Mouse (Mus musculus): ENCODE data around the gene Tmem178b. TPM values are rescaled to one million over a fixed set of nuclear protein-coding genes. Genes with fewer than 3 reads are reported as not detected.

The Tmem178b gene
- polyA plus RNA-seq, 1 experiment from 2014 or later, result 1.8 TPM

DNA sequence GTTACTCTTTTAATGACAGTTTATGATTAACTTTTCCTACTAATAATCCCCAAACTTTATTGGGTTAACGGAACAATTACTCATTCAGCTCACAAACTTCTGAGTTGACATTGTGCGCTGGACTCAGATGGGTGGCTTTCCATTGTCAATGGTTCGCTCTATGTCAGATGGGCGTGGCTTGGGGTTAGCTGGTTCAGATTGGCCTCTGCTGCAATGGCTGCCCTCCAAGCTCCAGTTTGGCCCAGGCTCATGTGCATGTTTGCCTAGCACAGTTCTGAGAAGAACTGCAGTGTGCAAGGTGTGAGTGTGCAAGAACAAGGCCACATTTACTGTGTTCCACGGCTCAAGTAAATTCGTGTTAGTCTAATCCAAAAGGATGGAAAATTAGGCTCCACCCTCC is 255.6 kb downstream of the Tmem178b start:
- H3K9ac ChIP-seq (replicated peaks), result no peak overlapping the region
- no peaks in the 10 kb centered on the region for H3K9me3 ChIP-seq
- H3K36me3 ChIP-seq, result no peaks in the 10 kb centered on the region
- H3K4me2 ChIP-seq, result no peak overlapping the region
- no peak overlapping the region for H3K27ac ChIP-seq
- ATAC-seq (ENCODE audit: insufficient number of reproducible peaks, insufficient read depth, low FRiP score, low TSS enrichment, low read depth), result no peak
- 87% methylated on average over 6 of the region's 6 CpGs for WGBS
- H3K4me3 ChIP-seq (replicated peaks), result no peak overlapping the region
- H3K4me1 ChIP-seq (replicated peaks), result no peaks in the 10 kb centered on the region
- no peaks in the 10 kb centered on the region for H3K27me3 ChIP-seq

DNA sequence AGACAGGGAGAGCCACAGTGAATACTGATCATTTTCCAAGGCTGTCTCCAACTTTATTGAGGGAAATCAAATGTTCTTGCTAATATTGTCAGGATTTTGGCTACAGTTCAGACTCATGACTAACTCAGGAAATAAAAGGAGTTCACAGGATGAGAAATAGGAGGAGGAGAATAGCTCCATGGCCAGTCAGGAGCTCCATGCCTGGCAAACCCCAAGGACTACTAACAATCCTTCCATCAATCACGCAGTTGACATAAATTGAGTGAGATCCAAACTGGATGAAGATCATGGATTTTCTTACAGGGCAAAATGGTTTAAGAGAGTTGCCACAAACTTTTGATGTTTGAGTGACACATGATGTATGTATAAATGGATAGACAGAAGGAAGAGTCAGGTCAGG is 258.9 kb downstream of the Tmem178b start:
- Histone ChIP-seq H3K9me3 (no peaks in the 10 kb centered on the region), H3K4me2 (no peak overlapping the region), H3K27me3 (no peaks in the 10 kb centered on the region), H3K36me3 (no peaks in the 10 kb centered on the region), H3K27ac (no peak overlapping the region), H3K4me3 (replicated peaks) (no peak overlapping the region), H3K9ac (replicated peaks) (no peak overlapping the region), H3K4me1 (replicated peaks) (no peaks in the 10 kb centered on the region)
- 80% methylated on average over 1 of the region's 1 CpGs for WGBS
- ATAC-seq (ENCODE audit: insufficient number of reproducible peaks, insufficient read depth, low FRiP score, low TSS enrichment, low read depth), result no peak

DNA sequence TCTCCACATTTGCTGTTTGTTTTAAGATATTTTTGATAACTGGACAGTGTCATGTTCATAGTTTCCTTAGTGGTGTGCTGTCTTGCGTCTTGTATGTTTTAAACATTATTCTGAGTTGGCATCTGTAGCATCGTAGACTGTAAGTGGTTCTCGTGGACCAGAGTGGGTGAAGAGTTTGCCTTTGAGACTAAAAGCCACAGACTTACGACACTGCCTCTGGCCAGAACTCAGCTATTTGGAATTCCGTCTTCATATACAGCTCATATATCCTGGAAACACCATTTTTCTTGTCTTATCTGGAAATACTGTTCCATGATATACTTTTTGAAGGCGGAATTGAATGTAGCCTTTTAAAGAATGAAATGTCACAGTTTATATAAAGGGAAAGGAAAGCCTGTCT is 260.4 kb downstream of the Tmem178b start:
- Histone ChIP-seq H3K4me3 (replicated peaks) (no peak overlapping the region), H3K9me3 (no peaks in the 10 kb centered on the region), H3K4me2 (no peak overlapping the region), H3K27me3 (no peaks in the 10 kb centered on the region), H3K27ac (no peak overlapping the region), H3K9ac (replicated peaks) (no peak overlapping the region), H3K4me1 (replicated peaks) (no peaks in the 10 kb centered on the region), H3K36me3 (no peaks in the 10 kb centered on the region)
- ATAC-seq (ENCODE audit: insufficient number of reproducible peaks, insufficient read depth, low FRiP score, low TSS enrichment, low read depth), result no peak
- 90% methylated on average over 6 of the region's 6 CpGs for WGBS

DNA sequence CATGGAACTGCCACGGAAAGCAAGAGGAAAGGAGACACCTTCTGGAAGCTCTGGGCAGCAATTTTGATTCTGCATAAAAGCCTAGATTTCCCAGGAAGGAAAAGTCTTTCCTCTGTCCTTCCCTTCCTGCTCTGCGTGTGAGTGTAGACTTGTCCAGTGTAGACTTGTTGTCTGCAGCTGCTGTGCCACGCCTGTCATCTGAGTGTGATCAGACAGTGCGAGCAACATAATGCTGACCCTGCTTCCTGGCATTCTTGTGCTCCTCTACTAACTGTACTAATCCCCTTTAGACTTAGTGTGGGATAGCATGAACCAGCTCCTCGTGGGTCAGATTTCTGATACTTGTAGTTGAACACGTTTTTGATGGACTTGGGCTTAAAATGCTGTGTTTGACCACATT is 262.6 kb downstream of the Tmem178b start:
- H3K27me3 ChIP-seq, result no peaks in the 10 kb centered on the region
- H3K4me3 ChIP-seq (replicated peaks), result no peak overlapping the region
- no peak overlapping the region for H3K27ac ChIP-seq
- no peaks in the 10 kb centered on the region for H3K36me3 ChIP-seq
- no peak overlapping the region for H3K4me2 ChIP-seq
- 77% methylated on average over 6 of the region's 6 CpGs for WGBS
- H3K9me3 ChIP-seq, result no peaks in the 10 kb centered on the region
- ATAC-seq (ENCODE audit: insufficient number of reproducible peaks, insufficient read depth, low FRiP score, low TSS enrichment, low read depth), result no peak
- H3K4me1 ChIP-seq (replicated peaks), result no peaks in the 10 kb centered on the region
- H3K9ac ChIP-seq (replicated peaks), result no peak overlapping the region

DNA sequence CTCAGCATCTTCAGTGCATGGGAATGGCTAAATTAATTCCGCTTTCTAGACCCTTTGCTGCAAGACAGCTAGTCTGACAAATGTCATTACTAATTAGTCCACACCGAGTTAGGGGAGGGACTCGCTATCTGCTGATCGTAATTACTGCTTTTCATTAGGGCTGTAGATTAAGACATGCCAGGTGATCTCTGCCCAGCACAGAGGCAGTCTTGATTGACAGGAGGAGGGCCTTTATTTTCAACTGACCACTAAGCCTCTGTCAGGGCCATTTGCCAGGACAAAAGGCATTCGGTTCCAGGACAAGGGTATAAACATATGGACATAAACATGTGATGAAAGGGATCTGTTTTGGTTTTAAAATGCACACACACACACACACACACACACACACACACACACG is 264.3 kb downstream of the Tmem178b start:
- Histone ChIP-seq H3K27me3 (no peaks in the 10 kb centered on the region), H3K4me2 (no peak overlapping the region), H3K4me1 (replicated peaks) (no peaks in the 10 kb centered on the region), H3K9me3 (no peaks in the 10 kb centered on the region), H3K27ac (no peak overlapping the region), H3K9ac (replicated peaks) (no peak overlapping the region), H3K4me3 (replicated peaks) (no peak overlapping the region), H3K36me3 (no peaks in the 10 kb centered on the region)
- 63% methylated on average over 6 of the region's 6 CpGs for WGBS
- ATAC-seq (ENCODE audit: insufficient number of reproducible peaks, insufficient read depth, low FRiP score, low TSS enrichment, low read depth), result no peak

DNA sequence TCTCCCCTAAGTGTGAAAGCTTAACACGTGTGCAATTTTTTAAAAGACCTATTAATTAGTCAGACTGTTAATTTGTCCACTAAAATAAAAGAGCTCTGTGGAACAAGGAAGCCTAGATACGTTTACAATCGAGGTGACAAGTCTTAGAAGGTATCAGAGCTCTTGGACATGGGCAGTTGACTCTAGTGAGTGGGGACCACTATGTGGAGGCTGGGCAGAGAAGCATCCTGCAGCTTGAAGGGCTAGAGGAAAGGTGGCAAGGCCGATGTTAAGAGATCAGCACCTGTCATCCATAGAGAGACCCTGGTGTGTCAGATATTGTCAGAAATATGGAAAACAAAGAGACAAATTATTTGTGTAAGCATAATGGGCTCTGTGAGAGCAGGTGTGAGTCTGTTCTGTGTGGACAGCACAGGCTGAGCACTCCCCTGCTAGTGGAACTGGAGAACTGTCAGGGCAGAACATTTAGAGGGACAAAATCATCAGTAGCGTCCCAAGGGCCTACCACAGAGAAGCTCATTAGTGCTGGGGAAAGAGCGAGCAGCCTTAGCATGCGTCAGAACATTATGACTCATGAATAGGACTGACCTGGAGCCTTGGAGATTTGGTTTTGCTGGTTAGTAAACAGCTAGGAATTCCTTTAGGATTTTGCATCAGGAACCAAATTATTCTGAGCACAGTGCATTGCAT is 264.9 kb downstream of the Tmem178b start:
- no peaks in the 10 kb centered on the region for H3K27me3 ChIP-seq
- no peak for ATAC-seq (ENCODE audit: insufficient number of reproducible peaks, insufficient read depth, low FRiP score, low TSS enrichment, low read depth)

DNA sequence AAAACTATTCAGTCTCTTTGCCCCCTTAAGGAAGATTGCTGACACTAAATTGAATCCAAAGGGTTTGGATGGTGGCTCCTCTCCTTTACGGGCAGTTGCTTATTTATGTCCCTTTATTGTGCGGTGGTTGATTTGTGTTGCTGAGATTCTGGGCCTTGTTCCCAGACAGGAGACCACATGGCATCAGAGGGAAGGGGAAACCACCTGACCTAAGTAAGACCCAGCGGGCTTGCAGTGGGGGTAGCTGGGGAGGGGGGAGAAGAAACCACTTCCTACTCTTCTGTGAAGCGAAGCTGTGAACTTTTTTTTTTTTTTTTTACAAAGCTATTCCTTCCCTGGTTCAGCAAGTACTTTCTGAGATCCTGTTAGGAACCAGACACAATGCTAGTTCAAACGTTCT is 269.5 kb downstream of the Tmem178b start:
- Histone ChIP-seq H3K9me3 (no peaks in the 10 kb centered on the region), H3K4me1 (replicated peaks) (no peaks in the 10 kb centered on the region), H3K4me2 (no peak overlapping the region), H3K36me3 (no peaks in the 10 kb centered on the region), H3K9ac (replicated peaks) (no peak overlapping the region), H3K27me3 (no peaks in the 10 kb centered on the region), H3K27ac (no peak overlapping the region), H3K4me3 (replicated peaks) (no peak overlapping the region)
- WGBS, result 28% methylated on average over 5 of the region's 5 CpGs
- ATAC-seq (ENCODE audit: insufficient number of reproducible peaks, insufficient read depth, low FRiP score, low TSS enrichment, low read depth), result no peak

More for the DNA sequence above, 264.9 kb downstream of the Tmem178b start:
- no peaks in the 10 kb centered on the region for H3K36me3 ChIP-seq
- WGBS, result 66% methylated on average over 7 of the region's 7 CpGs
- no peaks in the 10 kb centered on the region for H3K9me3 ChIP-seq
- no peaks in the 10 kb centered on the region for H3K4me1 ChIP-seq (replicated peaks)
- H3K9ac ChIP-seq (replicated peaks), result no peak overlapping the region
- no peak overlapping the region for H3K27ac ChIP-seq
- no peak overlapping the region for H3K4me3 ChIP-seq (replicated peaks)
- no peak overlapping the region for H3K4me2 ChIP-seq

DNA sequence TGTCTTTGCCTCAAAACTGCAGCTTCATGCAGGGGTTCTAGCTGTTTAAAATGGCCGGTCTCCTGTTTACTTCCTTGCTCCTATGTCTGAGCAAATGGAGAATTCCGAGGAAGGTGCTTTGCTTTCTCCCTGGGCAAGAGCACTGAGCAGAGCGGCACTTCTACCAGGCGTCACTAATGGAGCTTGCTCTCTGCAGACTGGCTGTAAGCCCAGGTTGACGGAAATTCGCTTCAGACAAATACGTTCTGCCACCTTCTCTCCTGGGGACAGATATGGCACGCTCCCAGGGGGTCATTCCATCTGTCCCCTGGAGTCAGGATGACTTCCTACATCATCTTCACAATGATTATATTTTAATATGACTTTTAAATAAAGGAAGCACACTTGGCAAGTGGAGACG is 271.3 kb downstream of the Tmem178b start:
- ATAC-seq (ENCODE audit: insufficient number of reproducible peaks, insufficient read depth, low FRiP score, low TSS enrichment, low read depth), result no peak
- H3K9me3 ChIP-seq, result no peaks in the 10 kb centered on the region
- no peak overlapping the region for H3K4me3 ChIP-seq (replicated peaks)
- no peak overlapping the region for H3K9ac ChIP-seq (replicated peaks)
- no peaks in the 10 kb centered on the region for H3K27me3 ChIP-seq
- no peaks in the 10 kb centered on the region for H3K36me3 ChIP-seq
- H3K27ac ChIP-seq, result no peak overlapping the region
- H3K4me1 ChIP-seq (replicated peaks), result no peaks in the 10 kb centered on the region
- no peak overlapping the region for H3K4me2 ChIP-seq
- 68% methylated on average over 9 of the region's 9 CpGs for WGBS

DNA sequence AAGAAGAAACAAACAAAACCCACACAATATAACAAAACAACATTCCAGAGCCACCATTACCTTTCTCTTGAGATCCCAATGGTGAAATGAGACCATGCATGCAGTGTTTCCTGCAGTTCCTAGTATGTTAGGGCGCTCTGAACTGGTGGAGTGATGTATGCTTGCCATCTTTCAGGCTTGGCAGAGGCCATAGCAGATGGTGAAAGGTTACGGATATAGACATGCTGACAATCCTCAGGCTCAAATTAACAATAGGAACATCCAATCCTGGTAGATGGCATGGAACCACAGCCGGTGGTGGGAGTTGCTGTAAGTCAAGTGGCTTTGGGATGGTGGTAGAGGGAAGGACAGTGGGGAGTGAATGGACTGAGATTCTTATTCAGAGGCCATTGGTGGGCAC is 272.5 kb downstream of the Tmem178b start:
- Histone ChIP-seq H3K4me3 (replicated peaks) (no peak overlapping the region), H3K27ac (no peak overlapping the region), H3K36me3 (no peaks in the 10 kb centered on the region), H3K27me3 (no peaks in the 10 kb centered on the region), H3K9ac (replicated peaks) (no peak overlapping the region), H3K9me3 (no peaks in the 10 kb centered on the region), H3K4me1 (replicated peaks) (no peaks in the 10 kb centered on the region), H3K4me2 (no peak overlapping the region)
- no peak for ATAC-seq (ENCODE audit: insufficient number of reproducible peaks, insufficient read depth, low FRiP score, low TSS enrichment, low read depth)
- WGBS, result 91% methylated on average over 3 of the region's 3 CpGs

DNA sequence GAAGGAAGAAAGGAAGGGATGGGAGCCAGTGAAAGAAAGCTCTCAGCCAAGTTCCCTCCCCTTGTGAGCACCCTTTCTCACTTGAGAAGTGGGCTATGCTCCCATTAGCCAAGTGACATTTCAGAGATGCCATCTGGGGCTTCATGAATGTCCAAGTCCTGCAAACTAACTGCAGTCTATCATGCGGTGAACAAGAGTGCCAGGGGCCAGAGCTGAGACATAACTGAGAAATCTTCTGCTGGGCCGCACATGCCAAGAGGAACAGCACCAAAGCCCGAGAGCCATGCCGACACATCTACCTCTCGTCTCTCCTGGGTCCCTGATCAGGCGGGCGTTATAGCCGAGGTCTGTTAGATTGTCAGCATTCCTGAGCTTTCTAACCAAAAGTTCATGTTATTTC is 279.2 kb downstream of the Tmem178b start:
- Histone ChIP-seq H3K9me3 (no peaks in the 10 kb centered on the region), H3K36me3 (no peaks in the 10 kb centered on the region), H3K4me1 (replicated peaks) (no peaks in the 10 kb centered on the region), H3K27ac (no peak overlapping the region), H3K9ac (replicated peaks) (no peak overlapping the region), H3K27me3 (no peaks in the 10 kb centered on the region), H3K4me3 (replicated peaks) (no peak overlapping the region), H3K4me2 (no peak overlapping the region)
- 94% methylated on average over 8 of the region's 8 CpGs for WGBS
- ATAC-seq (ENCODE audit: insufficient number of reproducible peaks, insufficient read depth, low FRiP score, low TSS enrichment, low read depth), result no peak

DNA sequence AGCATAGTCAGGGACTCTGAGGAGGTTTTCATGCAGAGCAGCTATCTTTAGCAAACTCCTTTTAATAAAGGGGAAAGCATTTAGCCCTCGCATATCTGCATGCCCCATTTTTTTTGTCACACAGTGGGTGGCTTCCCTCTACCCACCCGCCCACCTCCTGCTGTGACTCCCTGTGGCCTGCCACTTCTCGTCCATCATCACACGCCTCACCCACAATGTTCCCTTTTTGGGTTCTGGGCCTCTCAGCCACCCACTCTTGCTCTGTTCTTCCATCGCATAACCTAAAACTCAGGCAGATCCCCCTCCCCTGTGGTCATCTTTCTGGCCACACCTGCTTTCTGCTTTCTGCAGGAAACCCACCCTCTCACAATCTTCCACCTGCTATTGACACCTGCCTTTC is 288.3 kb downstream of the Tmem178b start:
- Histone ChIP-seq H3K4me2 (no peak overlapping the region), H3K9me3 (no peaks in the 10 kb centered on the region), H3K36me3 (no peaks in the 10 kb centered on the region), H3K27ac (no peak overlapping the region), H3K27me3 (no peaks in the 10 kb centered on the region; the same call in 1 of the 2 replicates), H3K9ac (replicated peaks) (no peak overlapping the region), H3K4me3 (replicated peaks) (no peak overlapping the region), H3K4me1 (replicated peaks) (no peaks in the 10 kb centered on the region)
- 77% methylated on average over 5 of the region's 5 CpGs for WGBS
- no peak for ATAC-seq (ENCODE audit: insufficient number of reproducible peaks, insufficient read depth, low FRiP score, low TSS enrichment, low read depth)

DNA sequence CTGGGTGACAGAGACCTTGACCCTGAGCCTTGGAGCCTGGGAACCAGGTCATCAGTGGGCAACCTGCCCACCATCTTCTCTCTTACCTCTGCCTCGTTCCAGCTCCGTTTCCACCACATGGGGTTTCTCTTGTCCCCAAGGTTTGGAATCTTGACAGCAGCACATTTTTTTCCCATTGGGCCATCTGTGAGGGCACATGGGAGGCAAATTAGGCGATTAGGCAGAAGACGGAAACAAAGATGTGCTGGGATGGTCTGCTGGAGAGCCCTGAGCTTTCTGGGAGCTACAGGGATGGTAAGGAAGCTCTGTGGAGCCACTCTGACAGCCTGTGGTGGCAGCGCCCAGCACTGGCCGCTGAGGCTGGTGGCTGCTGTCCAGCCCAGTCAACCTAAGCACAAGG is 300.5 kb downstream of the Tmem178b start:
- 69% methylated on average over 6 of the region's 6 CpGs for WGBS
- no peak for ATAC-seq (ENCODE audit: insufficient number of reproducible peaks, insufficient read depth, low FRiP score, low TSS enrichment, low read depth)
- Histone ChIP-seq H3K9ac (replicated peaks) (no peak overlapping the region), H3K36me3 (no peaks in the 10 kb centered on the region), H3K4me2 (no peak overlapping the region), H3K27ac (no peak overlapping the region), H3K4me1 (replicated peaks) (no peaks in the 10 kb centered on the region), H3K9me3 (no peaks in the 10 kb centered on the region), H3K4me3 (replicated peaks) (no peak overlapping the region), H3K27me3 (no peaks in the 10 kb centered on the region)
